Mouse (Mus musculus): ENCODE data around the gene Etnk1. TPM values are rescaled to one million over a fixed set of nuclear protein-coding genes. Genes with fewer than 3 reads are reported as not detected.

The Etnk1 gene
- polyA plus RNA-seq, 1 experiment from 2014 or later, result 22.5 TPM

- H3K9me3 ChIP-seq, result no peaks in the 10 kb centered on the region
- H3K27ac ChIP-seq, result no peak overlapping the region
- H3K36me3 ChIP-seq, result no peaks in the 10 kb centered on the region
- no peak overlapping the region for H3K9ac ChIP-seq
- peaks cover 2% of the 10 kb centered on the region; the same call in 1 of the 2 replicates for H3K27me3 ChIP-seq
- WGBS, result 89% methylated on average over 11 of the region's 11 CpGs
- no peak overlapping the region for H3K4me2 ChIP-seq
- no peak overlapping the region for H3K4me3 ChIP-seq
- no peak for ATAC-seq (ENCODE audit: insufficient number of reproducible peaks, insufficient read depth, low FRiP score, low TSS enrichment, low read depth)
- no peaks in the 10 kb centered on the region for H3K4me1 ChIP-seq
Measured at GRCm38 (mm10) chr6:143224057-143224456, 57.0 kb downstream of the Etnk1 start.

- Histone ChIP-seq H3K4me2 (no peak overlapping the region), H3K9ac (no peak overlapping the region), H3K4me1 (no peaks in the 10 kb centered on the region), H3K27me3 (peaks cover 2% of the 10 kb centered on the region; the same call in 1 of the 2 replicates), H3K9me3 (no peaks in the 10 kb centered on the region), H3K36me3 (no peaks in the 10 kb centered on the region), H3K4me3 (no peak overlapping the region), H3K27ac (no peak overlapping the region)
- WGBS, result 69% methylated on average over 6 of the region's 6 CpGs
- no peak for ATAC-seq (ENCODE audit: insufficient number of reproducible peaks, insufficient read depth, low FRiP score, low TSS enrichment, low read depth)
Measured at GRCm38 (mm10) chr6:143224885-143225284, 57.9 kb downstream of the Etnk1 start.

- no peak overlapping the region for H3K4me2 ChIP-seq
- no peak overlapping the region for H3K4me3 ChIP-seq
- H3K36me3 ChIP-seq, result no peaks in the 10 kb centered on the region
- H3K27me3 ChIP-seq, result no peaks in the 10 kb centered on the region
- H3K4me1 ChIP-seq, result no peaks in the 10 kb centered on the region
- H3K9ac ChIP-seq, result no peak overlapping the region
- ATAC-seq (ENCODE audit: insufficient number of reproducible peaks, insufficient read depth, low FRiP score, low TSS enrichment, low read depth), result no peak
- no peak overlapping the region for H3K27ac ChIP-seq
- no peaks in the 10 kb centered on the region for H3K9me3 ChIP-seq
- WGBS, result 81% methylated on average over 5 of the region's 5 CpGs
Measured at GRCm38 (mm10) chr6:143228696-143229095, 61.7 kb downstream of the Etnk1 start.

GRCm38 (mm10) chr6:143229906-143230305 is 62.9 kb downstream of the Etnk1 start:
- no peak overlapping the region for H3K9ac ChIP-seq
- no peak overlapping the region for H3K4me3 ChIP-seq
- H3K4me2 ChIP-seq, result no peak overlapping the region
- no peak overlapping the region for H3K27ac ChIP-seq
- no peak for ATAC-seq (ENCODE audit: insufficient number of reproducible peaks, insufficient read depth, low FRiP score, low TSS enrichment, low read depth)
- H3K27me3 ChIP-seq, result no peaks in the 10 kb centered on the region
- WGBS, result 77% methylated on average over 8 of the region's 8 CpGs
- H3K36me3 ChIP-seq, result no peaks in the 10 kb centered on the region
- no peaks in the 10 kb centered on the region for H3K9me3 ChIP-seq
- H3K4me1 ChIP-seq, result no peaks in the 10 kb centered on the region

- H3K36me3 ChIP-seq, result no peaks in the 10 kb centered on the region
- H3K4me2 ChIP-seq, result no peak overlapping the region
- no peaks in the 10 kb centered on the region for H3K9me3 ChIP-seq
- no peak for ATAC-seq (ENCODE audit: insufficient number of reproducible peaks, insufficient read depth, low FRiP score, low TSS enrichment, low read depth)
- H3K27me3 ChIP-seq, result no peaks in the 10 kb centered on the region
- H3K4me3 ChIP-seq, result no peak overlapping the region
- 42% methylated on average over 2 of the region's 2 CpGs for WGBS
- H3K9ac ChIP-seq, result no peak overlapping the region
- H3K4me1 ChIP-seq, result no peaks in the 10 kb centered on the region
- no peak overlapping the region for H3K27ac ChIP-seq
Measured at GRCm38 (mm10) chr6:143230888-143231287, 63.9 kb downstream of the Etnk1 start.

GRCm38 (mm10) chr6:143232718-143233117 is 65.7 kb downstream of the Etnk1 start:
- H3K27me3 ChIP-seq, result no peaks in the 10 kb centered on the region
- no peak overlapping the region for H3K27ac ChIP-seq
- no peaks in the 10 kb centered on the region for H3K4me1 ChIP-seq
- no peak overlapping the region for H3K4me2 ChIP-seq
- no peak overlapping the region for H3K9ac ChIP-seq
- WGBS, result 89% methylated on average over 11 of the region's 11 CpGs
- no peak overlapping the region for H3K4me3 ChIP-seq
- no peak for ATAC-seq (ENCODE audit: insufficient number of reproducible peaks, insufficient read depth, low FRiP score, low TSS enrichment, low read depth)
- H3K36me3 ChIP-seq, result no peaks in the 10 kb centered on the region
- H3K9me3 ChIP-seq, result no peaks in the 10 kb centered on the region

GRCm38 (mm10) chr6:143234868-143235267 is 67.8 kb downstream of the Etnk1 start:
- Histone ChIP-seq H3K9ac (no peak overlapping the region), H3K4me1 (no peaks in the 10 kb centered on the region), H3K27ac (no peak overlapping the region), H3K36me3 (no peaks in the 10 kb centered on the region), H3K4me2 (no peak overlapping the region), H3K9me3 (no peaks in the 10 kb centered on the region), H3K27me3 (no peaks in the 10 kb centered on the region), H3K4me3 (no peak overlapping the region)
- no peak for ATAC-seq (ENCODE audit: insufficient number of reproducible peaks, insufficient read depth, low FRiP score, low TSS enrichment, low read depth)
- WGBS, result 73% methylated on average over 8 of the region's 8 CpGs

GRCm38 (mm10) chr6:143239362-143240074 is 72.5 kb downstream of the Etnk1 start:
- WGBS, result 71% methylated on average over 21 of the region's 21 CpGs

GRCm38 (mm10) chr6:143243191-143243590 is 76.2 kb downstream of the Etnk1 start:
- no peaks in the 10 kb centered on the region for H3K9me3 ChIP-seq
- H3K4me2 ChIP-seq, result no peak overlapping the region

More at GRCm38 (mm10) chr6:143239362-143240074, 72.5 kb downstream of the Etnk1 start:
- Histone ChIP-seq H3K27ac (no peak overlapping the region), H3K9ac (no peak overlapping the region), H3K4me1 (no peaks in the 10 kb centered on the region), H3K36me3 (no peaks in the 10 kb centered on the region), H3K4me3 (no peak overlapping the region), H3K9me3 (no peaks in the 10 kb centered on the region), H3K4me2 (no peak overlapping the region), H3K27me3 (no peaks in the 10 kb centered on the region)
- ATAC-seq (ENCODE audit: insufficient number of reproducible peaks, insufficient read depth, low FRiP score, low TSS enrichment, low read depth), result no peak

GRCm38 (mm10) chr6:143257921-143258320 is 90.9 kb downstream of the Etnk1 start:
- no peak overlapping the region for H3K9ac ChIP-seq
- peaks cover 43% of the 10 kb centered on the region for H3K27me3 ChIP-seq
- no peak overlapping the region for H3K4me2 ChIP-seq
- H3K4me3 ChIP-seq, result no peak overlapping the region
- 67% methylated on average over 4 of the region's 4 CpGs for WGBS
- H3K9me3 ChIP-seq, result no peaks in the 10 kb centered on the region
- no peaks in the 10 kb centered on the region for H3K36me3 ChIP-seq
- H3K27ac ChIP-seq, result no peak overlapping the region
- H3K4me1 ChIP-seq, result peaks cover 17% of the 10 kb centered on the region
- no peak for ATAC-seq (ENCODE audit: insufficient number of reproducible peaks, insufficient read depth, low FRiP score, low TSS enrichment, low read depth)

More at GRCm38 (mm10) chr6:143243191-143243590, 76.2 kb downstream of the Etnk1 start:
- H3K27ac ChIP-seq, result no peak overlapping the region
- ATAC-seq (ENCODE audit: insufficient number of reproducible peaks, insufficient read depth, low FRiP score, low TSS enrichment, low read depth), result no peak
- no peaks in the 10 kb centered on the region for H3K36me3 ChIP-seq
- no peak overlapping the region for H3K4me3 ChIP-seq
- no peak overlapping the region for H3K9ac ChIP-seq
- WGBS, result 85% methylated on average over 5 of the region's 5 CpGs
- no peaks in the 10 kb centered on the region for H3K27me3 ChIP-seq
- H3K4me1 ChIP-seq, result no peaks in the 10 kb centered on the region

- H3K9me3 ChIP-seq, result no peaks in the 10 kb centered on the region
- peaks cover 43% of the 10 kb centered on the region for H3K27me3 ChIP-seq
- H3K27ac ChIP-seq, result no peak overlapping the region
- no peaks in the 10 kb centered on the region for H3K36me3 ChIP-seq
- H3K4me1 ChIP-seq, result peaks cover 17% of the 10 kb centered on the region
- no peak overlapping the region for H3K9ac ChIP-seq
- H3K4me2 ChIP-seq, result peak overlapping the region; percentile 2; the same call in 1 of the 2 replicates
- no peak overlapping the region for H3K4me3 ChIP-seq
- ATAC-seq (ENCODE audit: insufficient number of reproducible peaks, insufficient read depth, low FRiP score, low TSS enrichment, low read depth), result no peak
- WGBS, result 45% methylated on average over 17 of the region's 17 CpGs
Measured at GRCm38 (mm10) chr6:143259169-143259629, 92.2 kb downstream of the Etnk1 start.

GRCm38 (mm10) chr6:143259870-143260559 is 93.0 kb downstream of the Etnk1 start:
- Histone ChIP-seq H3K9ac (no peak overlapping the region), H3K36me3 (no peaks in the 10 kb centered on the region), H3K9me3 (no peaks in the 10 kb centered on the region), H3K27me3 (peaks cover 43% of the 10 kb centered on the region), H3K4me1 (peaks cover 17% of the 10 kb centered on the region), H3K27ac (no peak overlapping the region), H3K4me3 (no peak overlapping the region), H3K4me2 (peak overlapping the region; percentile 2; the same call in 1 of the 2 replicates)
- no peak for ATAC-seq (ENCODE audit: insufficient number of reproducible peaks, insufficient read depth, low FRiP score, low TSS enrichment, low read depth)
- 46% methylated on average over 18 of the region's 18 CpGs for WGBS

Measured in embryonic facial prominence, embryonic 13.5 days (tissue).